Mouse (Mus musculus): ENCODE results near the gene Klk6. TPM values are rescaled to one million over a fixed set of nuclear protein-coding genes. Genes with fewer than 3 reads are reported as not detected.

Gene Klk6
- polyA plus RNA-seq, 1 experiment from 2014 or later = not detected

- Histone ChIP-seq H3K27me3 (ENCODE audit: control insufficient read depth, insufficient read depth, low read depth, low read length) (no peaks in the 10 kb centered on the region), H3K4me3 (ENCODE audit: low read length) (peak overlapping the region; percentile 35), H3K9ac (ENCODE audit: low read length) (peak overlapping the region; percentile 61), H3K4me1 (replicated peaks; ENCODE audit: control insufficient read depth, insufficient read depth, low read length) (peaks cover 3% of the 10 kb centered on the region), H3K27ac (ENCODE audit: low read length) (no peak overlapping the region), H3K4me2 (ENCODE audit: low read depth, low read length) (peak overlapping the region; percentile 68), H3K36me3 (ENCODE audit: control insufficient read depth, insufficient read depth, low read length) (no peaks in the 10 kb centered on the region), H3K9me3 (ENCODE audit: control insufficient read depth, low read length) (no peaks in the 10 kb centered on the region)
- 8% methylated on average over 36 of the region's 36 CpGs for WGBS
- ATAC-seq (ENCODE audit: low read depth) = peak; percentile 78
Measured at GRCm38 (mm10) chr7:43782275-43783265, 41.7 kb upstream of the Klk6 start.

- Histone ChIP-seq H3K4me1 (replicated peaks; ENCODE audit: control insufficient read depth, insufficient read depth, low read length) (peaks cover 3% of the 10 kb centered on the region), H3K36me3 (ENCODE audit: control insufficient read depth, insufficient read depth, low read length) (no peaks in the 10 kb centered on the region), H3K27ac (ENCODE audit: low read length) (no peak overlapping the region), H3K9ac (ENCODE audit: low read length) (no peak overlapping the region), H3K4me2 (ENCODE audit: low read depth, low read length) (no peak overlapping the region), H3K4me3 (ENCODE audit: low read length) (no peak overlapping the region), H3K9me3 (ENCODE audit: control insufficient read depth, low read length) (no peaks in the 10 kb centered on the region), H3K27me3 (ENCODE audit: control insufficient read depth, insufficient read depth, low read depth, low read length) (no peaks in the 10 kb centered on the region)
- ATAC-seq (ENCODE audit: low read depth) = no peak
- WGBS = 75% methylated on average over 1 of the region's 1 CpGs
Measured at GRCm38 (mm10) chr7:43785286-43785685, 39.0 kb upstream of the Klk6 start.

- Histone ChIP-seq H3K4me2 (ENCODE audit: low read depth, low read length) (no peak overlapping the region), H3K27me3 (ENCODE audit: control insufficient read depth, insufficient read depth, low read depth, low read length) (no peaks in the 10 kb centered on the region), H3K27ac (ENCODE audit: low read length) (no peak overlapping the region), H3K9me3 (ENCODE audit: control insufficient read depth, low read length) (no peaks in the 10 kb centered on the region), H3K9ac (ENCODE audit: low read length) (no peak overlapping the region), H3K4me1 (replicated peaks; ENCODE audit: control insufficient read depth, insufficient read depth, low read length) (no peaks in the 10 kb centered on the region), H3K36me3 (ENCODE audit: control insufficient read depth, insufficient read depth, low read length) (no peaks in the 10 kb centered on the region), H3K4me3 (ENCODE audit: low read length) (no peak overlapping the region)
- ATAC-seq (ENCODE audit: low read depth) = no peak
- WGBS = 47% methylated on average over 3 of the region's 3 CpGs
Measured at GRCm38 (mm10) chr7:43788096-43788495, 36.2 kb upstream of the Klk6 start.

- Histone ChIP-seq H3K4me1 (replicated peaks; ENCODE audit: control insufficient read depth, insufficient read depth, low read length) (no peaks in the 10 kb centered on the region), H3K36me3 (ENCODE audit: control insufficient read depth, insufficient read depth, low read length) (no peaks in the 10 kb centered on the region), H3K27ac (ENCODE audit: low read length) (no peak overlapping the region), H3K4me2 (ENCODE audit: low read depth, low read length) (no peak overlapping the region), H3K9me3 (ENCODE audit: control insufficient read depth, low read length) (no peaks in the 10 kb centered on the region), H3K4me3 (ENCODE audit: low read length) (no peak overlapping the region), H3K27me3 (ENCODE audit: control insufficient read depth, insufficient read depth, low read depth, low read length) (no peaks in the 10 kb centered on the region), H3K9ac (ENCODE audit: low read length) (no peak overlapping the region)
- no peak for ATAC-seq (ENCODE audit: low read depth)
- WGBS = 53% methylated on average over 2 of the region's 2 CpGs
Measured at GRCm38 (mm10) chr7:43789295-43789694, 35.0 kb upstream of the Klk6 start.

- H3K27me3 ChIP-seq (ENCODE audit: control insufficient read depth, insufficient read depth, low read depth, low read length) = 0 out of 2 replicates have a peak, but pooled peaks cover 2% of the 10 kb centered on the region
- WGBS = 69% methylated on average over 7 of the region's 7 CpGs
- no peaks in the 10 kb centered on the region for H3K9me3 ChIP-seq (ENCODE audit: control insufficient read depth, low read length)
- peaks cover 6% of the 10 kb centered on the region for H3K4me1 ChIP-seq (replicated peaks; ENCODE audit: control insufficient read depth, insufficient read depth, low read length)
- ATAC-seq (ENCODE audit: low read depth) = no peak
- H3K4me3 ChIP-seq (ENCODE audit: low read length) = no peak within 1 kb of the TSS
- H3K27ac ChIP-seq (ENCODE audit: low read length) = no peak within 1 kb of the TSS
- no peak within 1 kb of the TSS for H3K9ac ChIP-seq (ENCODE audit: low read length)
- H3K36me3 ChIP-seq (ENCODE audit: control insufficient read depth, insufficient read depth, low read length) = no peaks in the 10 kb centered on the region
- no peak within 1 kb of the TSS for H3K4me2 ChIP-seq (ENCODE audit: low read depth, low read length)
Measured at GRCm38 (mm10) chr7:43791591-43791990, 32.7 kb upstream of the Klk6 start, which contains the start of gene Klk9. Klk9 (plus strand) TSS chr7:43791891.

- Histone ChIP-seq H3K4me2 (ENCODE audit: low read depth, low read length) (peak overlapping the region; percentile 87), H3K4me3 (ENCODE audit: low read length) (peak overlapping the region; percentile 62), H3K36me3 (ENCODE audit: control insufficient read depth, insufficient read depth, low read length) (no peaks in the 10 kb centered on the region), H3K9ac (ENCODE audit: low read length) (peak overlapping the region; percentile 62), H3K9me3 (ENCODE audit: control insufficient read depth, low read length) (no peaks in the 10 kb centered on the region), H3K27ac (ENCODE audit: low read length) (no peak overlapping the region), H3K4me1 (replicated peaks; ENCODE audit: control insufficient read depth, insufficient read depth, low read length) (peaks cover 16% of the 10 kb centered on the region), H3K27me3 (ENCODE audit: control insufficient read depth, insufficient read depth, low read depth, low read length) (0 out of 2 replicates have a peak, but pooled peaks cover 5% of the 10 kb centered on the region)
- ATAC-seq (ENCODE audit: low read depth) = peak; percentile 41; the same call in 1 of the 2 replicates
- WGBS = 4% methylated on average over 8 of the region's 8 CpGs
Measured at GRCm38 (mm10) chr7:43796355-43796754, 27.9 kb upstream of the Klk6 start.

GRCm38 (mm10) chr7:43797333-43797769 lies 26.9 kb upstream of the Klk6 start, which contains the start of gene Klk8:
Klk8 (plus strand) TSS chr7:43797577.
- peak within 1 kb of the TSS; percentile 62 for H3K9ac ChIP-seq (ENCODE audit: low read length)
- peak; percentile 34 for ATAC-seq (ENCODE audit: low read depth)
- peaks cover 16% of the 10 kb centered on the region for H3K4me1 ChIP-seq (replicated peaks; ENCODE audit: control insufficient read depth, insufficient read depth, low read length)
- peak within 1 kb of the TSS; percentile 87 for H3K4me2 ChIP-seq (ENCODE audit: low read depth, low read length)
- no peaks in the 10 kb centered on the region for H3K9me3 ChIP-seq (ENCODE audit: control insufficient read depth, low read length)
- H3K36me3 ChIP-seq (ENCODE audit: control insufficient read depth, insufficient read depth, low read length) = no peaks in the 10 kb centered on the region
- H3K4me3 ChIP-seq (ENCODE audit: low read length) = peak within 1 kb of the TSS; percentile 62
- H3K27me3 ChIP-seq (ENCODE audit: control insufficient read depth, insufficient read depth, low read depth, low read length) = 0 out of 2 replicates have a peak, but pooled peaks cover 5% of the 10 kb centered on the region
- WGBS = 0% methylated on average over 28 of the region's 28 CpGs
- no peak within 1 kb of the TSS for H3K27ac ChIP-seq (ENCODE audit: low read length)

GRCm38 (mm10) chr7:43797844-43798462 lies 26.3 kb upstream of the Klk6 start:
- Histone ChIP-seq H3K4me1 (replicated peaks; ENCODE audit: control insufficient read depth, insufficient read depth, low read length) (peaks cover 16% of the 10 kb centered on the region), H3K9me3 (ENCODE audit: control insufficient read depth, low read length) (no peaks in the 10 kb centered on the region), H3K27me3 (ENCODE audit: control insufficient read depth, insufficient read depth, low read depth, low read length) (0 out of 2 replicates have a peak, but pooled peaks cover 5% of the 10 kb centered on the region), H3K4me3 (ENCODE audit: low read length) (peak overlapping the region; percentile 62), H3K9ac (ENCODE audit: low read length) (peak overlapping the region; percentile 62), H3K36me3 (ENCODE audit: control insufficient read depth, insufficient read depth, low read length) (no peaks in the 10 kb centered on the region), H3K27ac (ENCODE audit: low read length) (no peak overlapping the region), H3K4me2 (ENCODE audit: low read depth, low read length) (peak overlapping the region; percentile 87)
- ATAC-seq (ENCODE audit: low read depth) = peak; percentile 54
- WGBS = 34% methylated on average over 13 of the region's 13 CpGs

- 70% methylated on average over 7 of the region's 7 CpGs for WGBS
- Histone ChIP-seq H3K4me1 (replicated peaks; ENCODE audit: control insufficient read depth, insufficient read depth, low read length) (peaks cover 16% of the 10 kb centered on the region), H3K9ac (ENCODE audit: low read length) (no peak overlapping the region), H3K9me3 (ENCODE audit: control insufficient read depth, low read length) (no peaks in the 10 kb centered on the region), H3K27ac (ENCODE audit: low read length) (no peak overlapping the region), H3K36me3 (ENCODE audit: control insufficient read depth, insufficient read depth, low read length) (no peaks in the 10 kb centered on the region), H3K27me3 (ENCODE audit: control insufficient read depth, insufficient read depth, low read depth, low read length) (0 out of 2 replicates have a peak, but pooled peaks cover 5% of the 10 kb centered on the region), H3K4me2 (ENCODE audit: low read depth, low read length) (no peak overlapping the region), H3K4me3 (ENCODE audit: low read length) (no peak overlapping the region)
- ATAC-seq (ENCODE audit: low read depth) = no peak
Measured at GRCm38 (mm10) chr7:43799876-43800275, 24.4 kb upstream of the Klk6 start.
